Mouse (Mus musculus): Measurements from ENCODE around the gene Gm10488. TPM values are rescaled to one million over a fixed set of nuclear protein-coding genes. Genes with fewer than 3 reads are reported as not detected.

The Gm10488 gene
- not detected for polyA plus RNA-seq (2017; shearing (Covaris generic))

GRCm38 (mm10) chrX:29976014-29976413 is at the start of gene Gm10488:
Gene Gm10488 (plus strand): TSS chrX:29976314.

Measured in inflammation-experienced regulatory T-cells, adult 16 weeks (primary cell).